Mouse (Mus musculus) heart, adult 2 months (tissue): ENCODE measurements around the gene Hspd1.

ENCODE experiments used
- CTCF ChIP-seq: fragments of 200-600 bp; IDR thresholded peaks from 2 replicates; pipeline ENCODE4 v1.8.1; 2022; ENCODE audit warnings: antibody characterized with exemption, mild to moderate bottlenecking, moderate library complexity
- EP300 ChIP-seq: fragments of 200-500 bp; IDR thresholded peaks from 2 replicates; pipeline ENCODE4 v1.6.1; 2011; ENCODE audit warnings: low read depth, low read length, control low read depth; ENCODE audit not compliant: insufficient read depth

DNA sequence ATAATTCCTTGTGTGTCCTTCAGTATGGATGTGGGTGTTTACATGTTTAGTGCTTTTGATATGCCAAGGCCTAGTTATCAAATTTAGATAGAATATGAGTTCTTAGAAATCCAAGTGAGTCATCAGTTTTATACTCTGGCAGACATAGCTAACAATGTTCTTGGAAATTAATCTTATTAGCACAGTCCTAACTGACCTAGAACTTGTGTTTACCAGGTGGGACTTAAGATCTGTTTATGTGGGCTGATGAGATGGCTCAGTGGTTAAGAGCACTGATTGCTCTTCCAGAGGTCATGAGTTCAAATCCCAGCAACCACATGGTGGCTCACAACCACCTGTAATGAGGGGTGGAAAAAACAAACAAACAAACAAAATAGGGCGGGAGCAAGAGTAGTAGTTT, 4.4 kb upstream of the Hspd1 start:
- no peak for TF ChIP-seq CTCF
- no peak for TF ChIP-seq EP300
